Mouse (Mus musculus): ENCODE data around the gene Rgs3. TPM values are rescaled to one million over a fixed set of nuclear protein-coding genes. Genes with fewer than 3 reads are reported as not detected.

Gene Rgs3
- total and polyA plus RNA-seq, 3 experiments, result not detected

GRCm38 (mm10) chr4:62744985-62745638 lies 185.5 kb downstream of the Rgs3 start:
- Histone ChIP-seq H3K4me3 (ENCODE audit: control insufficient read depth in 1 of 2, insufficient read depth in 1 of 2, low read depth in 2 of 2, low read length in 2 of 2) (no peak overlapping the region), H3K79me2 (ENCODE audit: control insufficient read depth, insufficient read depth, low read length, poor library complexity) (no peaks in the 10 kb centered on the region), H3K36me3 (ENCODE audit: control insufficient read depth in 1 of 2, insufficient read depth in 2 of 2, low read length in 2 of 2) (no peaks in the 10 kb centered on the region), H3K27me3 (ENCODE audit: control insufficient read depth in 1 of 2, insufficient read depth in 2 of 2, low read length in 2 of 2) (no peaks in the 10 kb centered on the region), H3K4me1 (ENCODE audit: control insufficient read depth in 1 of 2, insufficient read depth in 2 of 2, low read length in 2 of 2) (no peaks in the 10 kb centered on the region), H3K9me3 (replicated peaks; ENCODE audit: insufficient read depth, low read length) (no peaks in the 10 kb centered on the region), H3K27ac (ENCODE audit: control insufficient read depth, low read depth, low read length) (no peak overlapping the region), H3K9ac (ENCODE audit: control insufficient read depth, low read depth, low read length, poor library complexity, severe bottlenecking) (no peak overlapping the region)
- DNase-seq (ENCODE audit: low read depth, low spot score), result no peak
- TF ChIP-seq JUND (IDR thresholded peaks at IDR 0.05; ENCODE audit: low read depth, low read length) (no peak), CTCF (IDR thresholded peaks at IDR 0.05 in 2 of 3, conservative IDR thresholded peaks at IDR 0.05 in 1 of 3; ENCODE audit: control insufficient read depth in 1 of 3, insufficient read depth in 1 of 3, low read depth in 2 of 3, low read length in 3 of 3, poor library complexity in 1 of 3, severe bottlenecking in 1 of 3) (no peak), ZNF384 (IDR thresholded peaks at IDR 0.05; ENCODE audit: low read depth, low read length) (no peak)

Other genes with a start within 250 kb of the Rgs3 start
- gene Fkbp15, start 199.3 kb upstream of the Rgs3 start, total RNA-seq (2012; rRNA removed), result 21.1 and 23.3 TPM in 2 replicates
- gene Fkbp15, start 199.3 kb upstream of the Rgs3 start, polyA plus RNA-seq (2012; ENCODE audit: insufficient read depth in 1 of 2, insufficient read length in 2 of 2, low read depth in 1 of 2, low replicate concordance in 2 of 2, missing spikeins in 1 of 2), result 10 to 100 TPM in 1 of 2 experiments, not detected in 1; 26.5 TPM
- 18.9 and 20.6 TPM in 2 replicates for gene Slc31a1, start 199.1 kb upstream of the Rgs3 start, total RNA-seq (2012; rRNA removed)
- gene Slc31a1, start 199.1 kb upstream of the Rgs3 start, polyA plus RNA-seq (2012; ENCODE audit: insufficient read depth in 1 of 2, insufficient read length in 2 of 2, low read depth in 1 of 2, low replicate concordance in 2 of 2, missing spikeins in 1 of 2), result 10 to 100 TPM; 37.5 to 46.5 TPM
- gene Cdc26, start 151.2 kb upstream of the Rgs3 start, total RNA-seq (2012; rRNA removed), result 80.9 and 81.4 TPM in 2 replicates
- gene Cdc26, start 151.2 kb upstream of the Rgs3 start, polyA plus RNA-seq (2012; ENCODE audit: insufficient read depth in 1 of 2, insufficient read length in 2 of 2, low read depth in 1 of 2, low replicate concordance in 2 of 2, missing spikeins in 1 of 2), result 10 to 100 TPM in 1 of 2 experiments, not detected in 1; 80.4 TPM
- gene Prpf4, start 151.1 kb upstream of the Rgs3 start, total RNA-seq (2012; rRNA removed), result 24.4 and 26.9 TPM in 2 replicates
- 10 to 100 TPM in 1 of 2 experiments, not detected in 1; 37.9 TPM for gene Prpf4, start 151.1 kb upstream of the Rgs3 start, polyA plus RNA-seq (2012; ENCODE audit: insufficient read depth in 1 of 2, insufficient read length in 2 of 2, low read depth in 1 of 2, low replicate concordance in 2 of 2, missing spikeins in 1 of 2)
- gene Rnf183, start 124.6 kb upstream of the Rgs3 start, total RNA-seq (2012; rRNA removed), result 0.10 and 0.15 TPM in 2 replicates
- gene Rnf183, start 124.6 kb upstream of the Rgs3 start, polyA plus RNA-seq (2012; ENCODE audit: insufficient read depth in 1 of 2, insufficient read length in 2 of 2, low read depth in 1 of 2, low replicate concordance in 2 of 2, missing spikeins in 1 of 2), result under 1 TPM in 1 of 2 experiments, not detected in 1; 0.25 TPM
- 0.85 and 1.9 TPM in 2 replicates for gene Wdr31, start 89.0 kb upstream of the Rgs3 start, total RNA-seq (2012; rRNA removed)
- under 1 TPM in 1 of 2 experiments, not detected in 1; 0.91 TPM for gene Wdr31, start 89.0 kb upstream of the Rgs3 start, polyA plus RNA-seq (2012; ENCODE audit: insufficient read depth in 1 of 2, insufficient read length in 2 of 2, low read depth in 1 of 2, low replicate concordance in 2 of 2, missing spikeins in 1 of 2)
- 0.13 and 0.19 TPM in 2 replicates for gene Bspry, start 79.8 kb upstream of the Rgs3 start, total RNA-seq (2012; rRNA removed)
- gene Bspry, start 79.8 kb upstream of the Rgs3 start, polyA plus RNA-seq (2012; ENCODE audit: insufficient read depth in 1 of 2, insufficient read length in 2 of 2, low read depth in 1 of 2, low replicate concordance in 2 of 2, missing spikeins in 1 of 2), result under 1 TPM in 1 of 2 experiments, not detected in 1; 0.50 TPM
- 3.5 and 4.0 TPM in 2 replicates for gene Hdhd3, start 56.4 kb upstream of the Rgs3 start, total RNA-seq (2012; rRNA removed)
- gene Hdhd3, start 56.4 kb upstream of the Rgs3 start, polyA plus RNA-seq (2012; ENCODE audit: insufficient read depth in 1 of 2, insufficient read length in 2 of 2, low read depth in 1 of 2, low replicate concordance in 2 of 2, missing spikeins in 1 of 2), result 1 to 10 TPM in 1 of 2 experiments, not detected in 1; 6.0 TPM
- 199 and 213 TPM in 2 replicates for gene Alad, start 39.9 kb upstream of the Rgs3 start, total RNA-seq (2012; rRNA removed)
- gene Alad, start 39.9 kb upstream of the Rgs3 start, polyA plus RNA-seq (2012; ENCODE audit: insufficient read depth in 1 of 2, insufficient read length in 2 of 2, low read depth in 1 of 2, low replicate concordance in 2 of 2, missing spikeins in 1 of 2), result 100 to 1,000 TPM in 1 of 2 experiments, not detected in 1; 386 TPM
- gene Pole3, start 34.8 kb upstream of the Rgs3 start, total RNA-seq (2012; rRNA removed), result 51.4 and 63.6 TPM in 2 replicates
- 100 to 1,000 TPM in 1 of 2 experiments, not detected in 1; 103 TPM for gene Pole3, start 34.8 kb upstream of the Rgs3 start, polyA plus RNA-seq (2012; ENCODE audit: insufficient read depth in 1 of 2, insufficient read length in 2 of 2, low read depth in 1 of 2, low replicate concordance in 2 of 2, missing spikeins in 1 of 2)
- 0.12 TPM in 1 of 2 replicates, not detected in the other for gene 4933430I17Rik, start 34.5 kb upstream of the Rgs3 start, total RNA-seq (2012; rRNA removed)
- under 1 TPM in 1 of 2 experiments, not detected in 1; 0.43 TPM for gene 4933430I17Rik, start 34.5 kb upstream of the Rgs3 start, polyA plus RNA-seq (2012; ENCODE audit: insufficient read depth in 1 of 2, insufficient read length in 2 of 2, low read depth in 1 of 2, low replicate concordance in 2 of 2, missing spikeins in 1 of 2)